Mouse (Mus musculus) embryonic facial prominence, embryonic 13.5 days (tissue): ENCODE results near the gene Adra1b. TPM values are rescaled to one million over a fixed set of nuclear protein-coding genes. Genes with fewer than 3 reads are reported as not detected.

Source experiments
- ATAC-seq: fragments of 200-750 bp; cut with Nextera tagmentation; 2 replicates; pipeline ENCODE4 v1.8.0; 2017; ENCODE audit warnings: low read depth; ENCODE audit not compliant: insufficient number of reproducible peaks, insufficient read depth, low FRiP score, low TSS enrichment
- H3K27ac ChIP-seq: fragments of 300-500 bp; sonication (generic); 2 replicates; pipeline ENCODE4 v1.5.1; 2015; ENCODE audit warnings: moderate library complexity, mild to moderate bottlenecking, inconsistent platforms
- H3K27me3 ChIP-seq: fragments of 300-500 bp; sonication (generic); 2 replicates; pipeline ENCODE4 v1.6.1; 2015; ENCODE audit warnings: mild to moderate bottlenecking, inconsistent platforms
- H3K36me3 ChIP-seq: fragments of 300-500 bp; sonication (generic); 2 replicates; pipeline ENCODE4 v1.6.1; 2015; ENCODE audit warnings: mild to moderate bottlenecking, inconsistent platforms
- H3K4me1 ChIP-seq: fragments of 300-500 bp; sonication (generic); 2 replicates; pipeline ENCODE4 v1.6.1; 2015; ENCODE audit warnings: inconsistent platforms
- H3K4me2 ChIP-seq: fragments of 300-500 bp; sonication (generic); 2 replicates; pipeline ENCODE4 v1.6.1; 2015; ENCODE audit warnings: moderate library complexity, mild to moderate bottlenecking, inconsistent platforms
- H3K4me3 ChIP-seq: fragments of 300-500 bp; sonication (generic); 2 replicates; pipeline ENCODE4 v1.5.1; 2015; ENCODE audit warnings: mild to moderate bottlenecking, inconsistent platforms
- H3K9ac ChIP-seq: fragments of 300-500 bp; sonication (generic); 2 replicates; pipeline ENCODE4 v1.6.1; 2015; ENCODE audit warnings: mild to moderate bottlenecking, inconsistent platforms
- H3K9me3 ChIP-seq: fragments of 300-500 bp; sonication (generic); 2 replicates; pipeline ENCODE4 v1.6.1; 2016; ENCODE audit warnings: inconsistent platforms
- WGBS: fragments of 180-500 bp; shearing (Covaris S2); methylation state at CpG from one replicate; pipeline ENCODE4 v1.1.7; 2015; ENCODE audit warnings: mixed read lengths; 5-methylcytosine and 5-hydroxymethylcytosine counted together
- polyA plus RNA-seq: library from polyadenylated mRNA; unstranded; fragments of >200 nt; fragmentation: Nextera tagmentation; extraction: Ambion mirVana; gene quantifications from 2 replicates; pipeline ENCODE4 v1.2.1, GENCODE M21; 2015

Gene Adra1b
- polyA plus RNA-seq, 1 experiment from 2014 or later, result 1.3 TPM

DNA sequence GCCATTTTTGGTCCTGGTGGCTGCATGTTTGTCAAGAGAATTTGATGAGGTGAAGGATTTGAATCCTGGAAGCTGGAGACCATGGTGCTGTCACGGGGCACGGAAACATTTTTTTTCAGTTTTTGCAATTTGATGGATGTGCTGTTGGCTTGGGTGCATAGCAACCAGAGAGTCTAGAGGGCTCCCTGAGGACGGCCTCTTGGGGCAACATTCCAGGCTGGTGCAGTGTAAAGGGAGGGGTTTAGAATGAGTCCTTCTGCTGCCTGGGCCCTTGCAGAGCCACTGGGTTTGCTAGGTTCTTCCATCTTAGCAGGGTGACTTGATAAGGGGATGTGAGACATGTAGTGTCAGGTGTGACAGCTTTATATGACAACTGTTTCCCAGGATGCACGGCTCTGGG lies 8.5 kb downstream of the Adra1b start:
- no peaks in the 10 kb centered on the region for H3K36me3 ChIP-seq
- no peaks in the 10 kb centered on the region for H3K9me3 ChIP-seq
- ATAC-seq, result no peak
- WGBS, result 84% methylated on average over 4 of the region's 4 CpGs
- no peak overlapping the region for H3K27ac ChIP-seq
- no peak overlapping the region for H3K4me2 ChIP-seq
- no peaks in the 10 kb centered on the region for H3K27me3 ChIP-seq
- H3K4me1 ChIP-seq, result no peaks in the 10 kb centered on the region
- H3K9ac ChIP-seq, result no peak overlapping the region
- no peak overlapping the region for H3K4me3 ChIP-seq

DNA sequence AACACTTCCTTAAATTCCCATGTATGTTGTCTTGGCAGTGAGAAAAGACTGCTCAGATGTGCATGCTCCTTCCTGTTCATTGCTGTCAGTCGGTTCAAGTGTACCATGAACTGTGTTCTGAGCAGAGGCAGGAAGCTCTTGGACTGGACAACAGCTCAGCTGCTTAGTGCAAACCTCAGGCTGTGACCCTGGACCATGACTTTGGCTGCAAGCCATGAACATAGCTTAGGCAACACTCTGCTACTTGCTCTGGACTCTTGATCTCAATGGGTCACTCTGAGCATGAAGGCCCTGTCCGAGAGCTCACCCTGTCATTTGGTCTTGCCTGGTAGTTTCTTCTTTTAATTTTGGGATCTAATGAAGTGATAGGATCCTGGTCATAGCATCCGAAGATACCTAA lies 9.6 kb downstream of the Adra1b start:
- H3K4me1 ChIP-seq, result no peaks in the 10 kb centered on the region

DNA sequence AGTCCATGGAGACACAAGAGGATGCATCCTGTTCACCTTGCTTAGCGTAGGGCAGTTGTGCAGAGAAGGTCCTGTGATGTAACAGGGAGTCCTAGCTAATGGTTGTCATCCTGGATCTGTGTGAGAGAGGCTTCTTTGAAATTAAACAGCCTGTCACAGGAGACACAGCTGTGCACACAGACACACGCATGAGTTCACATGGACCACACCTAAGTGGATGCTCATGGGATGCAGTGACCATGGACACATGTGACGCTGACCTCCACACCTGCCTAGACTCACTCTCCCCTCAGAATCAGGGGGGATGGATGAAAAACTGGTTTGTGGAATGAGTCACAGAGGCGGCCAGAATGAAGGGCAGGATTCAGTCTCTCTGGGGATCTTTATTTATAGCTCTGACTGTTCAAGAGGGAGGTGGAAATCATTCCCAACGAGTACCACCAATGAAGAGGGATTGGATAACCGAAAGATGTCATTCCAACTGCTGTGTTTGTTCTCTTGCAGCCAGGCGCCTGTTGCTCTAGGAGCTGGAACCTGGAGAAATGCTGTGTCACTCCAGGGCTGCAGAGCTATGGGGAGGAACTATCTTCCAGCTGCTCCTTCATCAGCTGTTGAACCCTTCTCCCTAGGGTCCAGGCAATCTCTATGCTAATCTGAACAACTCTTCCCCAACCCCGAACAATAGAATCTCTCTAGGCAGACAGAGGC lies 11.6 kb downstream of the Adra1b start:
- Histone ChIP-seq H3K36me3 (no peaks in the 10 kb centered on the region), H3K27ac (no peak overlapping the region), H3K9ac (no peak overlapping the region), H3K4me2 (no peak overlapping the region), H3K9me3 (no peaks in the 10 kb centered on the region), H3K27me3 (no peaks in the 10 kb centered on the region), H3K4me3 (no peak overlapping the region), H3K4me1 (no peaks in the 10 kb centered on the region)
- ATAC-seq, result no peak
- WGBS, result 62% methylated on average over 8 of the region's 8 CpGs

More for the DNA sequence above, 9.6 kb downstream of the Adra1b start:
- H3K4me2 ChIP-seq, result no peak overlapping the region
- H3K27ac ChIP-seq, result no peak overlapping the region
- no peaks in the 10 kb centered on the region for H3K36me3 ChIP-seq
- H3K27me3 ChIP-seq, result no peaks in the 10 kb centered on the region
- ATAC-seq, result no peak
- H3K9ac ChIP-seq, result no peak overlapping the region
- H3K9me3 ChIP-seq, result no peaks in the 10 kb centered on the region
- no peak overlapping the region for H3K4me3 ChIP-seq
- WGBS, result 82% methylated on average over 3 of the region's 3 CpGs

DNA sequence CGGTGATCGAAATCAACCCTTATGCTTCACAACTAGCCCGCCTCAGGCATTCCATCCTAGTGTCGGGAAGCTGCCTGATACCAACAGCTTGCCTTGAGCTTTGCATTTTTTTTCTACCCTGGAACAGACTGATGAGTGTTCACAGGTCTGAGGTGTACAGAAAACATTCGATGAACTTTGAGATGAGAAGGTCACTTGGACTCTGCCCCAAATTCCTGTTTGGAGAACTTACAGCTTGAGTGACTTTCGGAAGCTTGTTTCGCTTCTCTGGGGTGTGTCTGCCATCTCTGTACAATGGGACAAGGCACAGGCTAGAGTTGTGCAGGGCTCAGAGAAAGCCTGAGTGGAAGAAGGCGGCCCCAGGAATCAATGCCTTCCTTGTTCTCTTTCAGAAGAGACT lies 12.3 kb downstream of the Adra1b start:
- no peak overlapping the region for H3K4me3 ChIP-seq
- WGBS, result 75% methylated on average over 8 of the region's 8 CpGs
- no peak overlapping the region for H3K9ac ChIP-seq
- no peaks in the 10 kb centered on the region for H3K36me3 ChIP-seq
- no peak overlapping the region for H3K27ac ChIP-seq
- no peaks in the 10 kb centered on the region for H3K4me1 ChIP-seq
- H3K27me3 ChIP-seq, result no peaks in the 10 kb centered on the region
- H3K4me2 ChIP-seq, result no peak overlapping the region
- ATAC-seq, result no peak
- H3K9me3 ChIP-seq, result no peaks in the 10 kb centered on the region

DNA sequence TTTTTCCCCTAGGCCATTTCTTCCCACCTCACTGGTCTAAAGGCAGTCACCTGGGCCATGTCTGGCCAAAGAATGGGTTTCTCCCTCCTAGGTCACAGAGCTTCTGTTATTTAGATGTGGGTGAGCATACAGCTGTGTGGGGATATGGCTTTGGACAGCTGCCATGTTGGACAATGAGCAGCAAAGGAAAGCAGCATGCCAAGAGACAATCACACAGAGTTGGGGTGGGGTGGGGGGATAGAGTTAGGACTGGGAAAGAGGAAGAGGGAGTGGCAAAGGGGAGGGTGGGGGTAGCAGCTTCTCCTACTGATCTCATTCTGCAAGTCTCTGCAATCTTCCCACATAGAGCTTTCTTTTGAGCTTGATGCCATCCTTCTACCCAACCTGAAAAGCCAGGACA lies 13.4 kb downstream of the Adra1b start:
- Histone ChIP-seq H3K4me2 (no peak overlapping the region), H3K27me3 (no peaks in the 10 kb centered on the region), H3K27ac (no peak overlapping the region)

DNA sequence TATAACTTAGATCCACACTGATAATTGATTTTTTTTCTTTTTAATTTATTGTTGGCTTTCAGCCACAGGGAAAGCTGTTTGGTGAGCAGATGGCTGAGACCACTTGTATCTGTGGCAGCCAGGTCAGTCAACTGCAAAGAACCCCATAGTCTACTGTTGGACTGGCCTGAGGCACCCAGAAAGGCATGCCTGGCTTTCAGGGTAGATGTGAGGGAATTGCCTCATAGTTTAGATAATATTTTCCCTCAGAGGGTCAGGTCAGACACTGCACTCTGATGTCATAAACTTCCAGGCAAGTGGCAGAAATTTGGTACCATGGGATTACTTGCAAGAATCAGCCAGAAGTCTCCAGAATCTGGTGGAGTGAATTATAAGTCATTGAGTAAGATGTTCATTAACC lies 16.5 kb downstream of the Adra1b start:
- no peak for ATAC-seq
- H3K36me3 ChIP-seq, result no peaks in the 10 kb centered on the region
- no peaks in the 10 kb centered on the region for H3K9me3 ChIP-seq
- no peaks in the 10 kb centered on the region for H3K4me1 ChIP-seq
- no peak overlapping the region for H3K4me3 ChIP-seq
- H3K9ac ChIP-seq, result no peak overlapping the region
- H3K27ac ChIP-seq, result no peak overlapping the region
- H3K4me2 ChIP-seq, result no peak overlapping the region
- H3K27me3 ChIP-seq, result no peaks in the 10 kb centered on the region

More for the DNA sequence above, 13.4 kb downstream of the Adra1b start:
- H3K9me3 ChIP-seq, result no peaks in the 10 kb centered on the region
- H3K36me3 ChIP-seq, result no peaks in the 10 kb centered on the region
- H3K4me1 ChIP-seq, result no peaks in the 10 kb centered on the region
- no peak for ATAC-seq
- H3K9ac ChIP-seq, result no peak overlapping the region
- H3K4me3 ChIP-seq, result no peak overlapping the region

DNA sequence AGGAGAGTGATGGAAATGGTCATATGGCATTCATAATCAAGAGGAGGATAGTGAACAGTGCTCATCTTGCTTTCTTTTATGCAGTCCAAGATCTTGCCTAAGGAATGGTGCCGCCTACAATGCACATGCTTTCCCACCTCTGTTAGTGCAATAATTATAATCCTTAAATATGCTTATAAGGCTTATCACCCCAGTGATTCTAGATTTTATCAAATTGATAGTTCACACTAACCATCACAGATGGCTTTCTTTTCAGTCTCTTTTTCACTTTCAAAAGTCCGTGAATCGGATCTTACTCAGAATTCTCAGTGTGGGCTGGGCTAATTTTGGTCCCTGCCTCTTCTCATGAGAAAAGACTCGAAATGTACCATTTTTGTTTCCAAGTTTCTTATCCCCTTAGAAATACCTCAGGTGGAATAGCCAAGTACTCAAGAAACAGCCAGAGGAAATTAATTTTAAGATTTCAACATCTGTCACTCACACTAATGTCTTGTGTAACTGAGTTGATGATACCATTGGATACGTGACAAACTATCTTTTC lies 17.3 kb downstream of the Adra1b start:
- no peak overlapping the region for H3K27ac ChIP-seq
- ATAC-seq, result no peak
- H3K27me3 ChIP-seq, result no peaks in the 10 kb centered on the region
- 88% methylated on average over 5 of the region's 5 CpGs for WGBS
- no peaks in the 10 kb centered on the region for H3K4me1 ChIP-seq
- H3K9me3 ChIP-seq, result no peaks in the 10 kb centered on the region
- H3K4me2 ChIP-seq, result no peak overlapping the region
- no peak overlapping the region for H3K9ac ChIP-seq
- no peak overlapping the region for H3K4me3 ChIP-seq
- no peaks in the 10 kb centered on the region for H3K36me3 ChIP-seq

DNA sequence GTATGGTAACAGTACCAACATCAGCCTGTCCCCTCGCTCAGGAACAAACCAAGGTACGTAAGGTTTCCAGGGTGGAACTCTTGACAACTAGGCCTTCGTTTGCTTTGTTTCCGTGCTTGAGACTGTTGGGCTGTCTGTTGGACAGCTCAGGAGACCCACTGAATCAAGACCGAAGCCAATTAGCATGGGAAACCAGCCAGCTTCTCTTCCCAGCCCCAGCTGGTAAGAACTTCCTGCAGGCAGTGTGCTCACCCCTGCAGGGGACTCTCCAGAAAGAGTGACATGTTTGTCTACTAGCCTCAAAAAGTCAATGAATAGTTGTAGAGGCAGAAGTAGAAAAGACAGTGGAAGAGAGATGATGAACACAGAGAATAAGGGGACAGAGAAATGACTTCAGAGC lies 23.8 kb downstream of the Adra1b start:
- no peak overlapping the region for H3K9ac ChIP-seq
- H3K4me3 ChIP-seq, result no peak overlapping the region
- ATAC-seq, result no peak
- no peaks in the 10 kb centered on the region for H3K9me3 ChIP-seq
- WGBS, result 79% methylated on average over 5 of the region's 5 CpGs
- no peaks in the 10 kb centered on the region for H3K4me1 ChIP-seq
- H3K4me2 ChIP-seq, result no peak overlapping the region
- no peaks in the 10 kb centered on the region for H3K36me3 ChIP-seq
- no peak overlapping the region for H3K27ac ChIP-seq
- no peaks in the 10 kb centered on the region for H3K27me3 ChIP-seq

DNA sequence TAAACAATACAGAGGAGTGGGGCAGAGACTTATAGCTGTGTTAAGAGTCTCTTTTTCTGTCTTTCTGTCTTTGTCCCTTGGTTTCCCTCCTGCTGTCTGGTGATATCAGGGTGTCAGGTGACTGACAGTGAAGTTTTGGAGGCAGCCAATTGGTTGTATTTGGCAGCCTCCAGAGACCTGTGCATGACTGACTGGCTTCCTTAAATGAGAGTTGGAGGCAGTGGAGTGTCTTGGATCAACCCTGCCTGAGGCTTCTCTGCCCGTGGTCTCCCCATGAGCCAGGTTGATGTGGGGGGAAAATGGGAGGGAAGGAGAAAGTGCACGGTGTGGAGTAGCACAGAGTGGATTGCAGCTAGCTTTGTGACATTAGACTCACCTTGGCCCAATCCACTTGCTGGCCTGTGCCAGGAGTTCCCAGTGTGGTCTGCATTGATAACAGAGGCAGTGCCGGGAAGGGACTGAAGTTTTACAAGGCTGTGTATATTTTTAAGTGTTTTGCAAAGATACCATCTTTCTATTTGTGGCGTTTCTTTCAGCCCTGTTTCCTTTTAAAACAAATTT lies 33.2 kb downstream of the Adra1b start:
- no peak overlapping the region for H3K4me3 ChIP-seq
- ATAC-seq, result no peak
- H3K27ac ChIP-seq, result no peak overlapping the region
- no peaks in the 10 kb centered on the region for H3K9me3 ChIP-seq
- no peak overlapping the region for H3K9ac ChIP-seq
- 57% methylated on average over 4 of the region's 4 CpGs for WGBS
- no peak overlapping the region for H3K4me2 ChIP-seq
- H3K36me3 ChIP-seq, result no peaks in the 10 kb centered on the region
- H3K27me3 ChIP-seq, result no peaks in the 10 kb centered on the region
- H3K4me1 ChIP-seq, result no peaks in the 10 kb centered on the region

DNA sequence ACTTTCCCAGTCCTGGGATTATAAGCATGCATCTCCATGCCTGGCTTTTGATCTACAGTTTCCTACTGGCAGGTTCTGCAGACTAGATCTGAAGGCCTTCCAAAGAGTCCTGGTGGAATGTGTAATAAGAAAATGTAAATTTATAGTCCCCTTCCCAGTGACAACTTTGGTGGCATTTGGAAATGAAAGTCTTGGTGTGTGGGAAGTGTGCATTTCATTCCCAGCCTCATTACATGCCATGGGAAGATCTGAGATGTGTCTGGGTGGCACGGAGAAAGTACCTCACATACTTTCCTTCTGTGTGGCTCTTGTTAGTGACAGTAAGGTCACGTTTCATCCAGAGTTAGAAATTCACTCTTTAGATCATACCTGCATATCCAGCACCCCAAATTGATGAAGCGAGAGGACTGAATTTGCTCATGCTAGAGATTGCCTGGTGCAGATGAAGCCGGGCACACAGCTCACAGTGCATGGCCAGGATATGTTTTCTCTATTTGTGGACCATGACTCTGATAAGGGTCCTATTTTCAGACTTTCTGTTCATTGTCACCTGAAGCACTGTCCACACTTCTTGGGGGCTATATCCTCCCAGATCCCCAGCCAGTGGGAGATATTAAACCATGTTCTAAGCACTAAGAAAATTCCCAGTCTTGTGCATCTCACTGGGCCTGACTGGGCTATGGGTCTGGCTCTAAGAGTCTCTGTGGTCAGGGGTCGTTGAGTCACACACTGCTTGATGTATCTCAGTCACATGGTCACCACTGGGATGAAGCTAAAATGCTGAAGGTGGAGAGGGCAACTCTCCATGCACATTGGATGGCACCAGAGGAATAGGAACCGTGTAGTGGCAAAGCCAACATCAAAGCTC lies 35.5 kb downstream of the Adra1b start:
- 79% methylated on average over 6 of the region's 6 CpGs for WGBS
- no peak overlapping the region for H3K27ac ChIP-seq
- no peaks in the 10 kb centered on the region for H3K4me1 ChIP-seq
- no peak overlapping the region for H3K4me3 ChIP-seq
- H3K9me3 ChIP-seq, result no peaks in the 10 kb centered on the region
- H3K4me2 ChIP-seq, result no peak overlapping the region
- no peak overlapping the region for H3K9ac ChIP-seq
- no peaks in the 10 kb centered on the region for H3K36me3 ChIP-seq
- no peaks in the 10 kb centered on the region for H3K27me3 ChIP-seq
- ATAC-seq, result no peak

DNA sequence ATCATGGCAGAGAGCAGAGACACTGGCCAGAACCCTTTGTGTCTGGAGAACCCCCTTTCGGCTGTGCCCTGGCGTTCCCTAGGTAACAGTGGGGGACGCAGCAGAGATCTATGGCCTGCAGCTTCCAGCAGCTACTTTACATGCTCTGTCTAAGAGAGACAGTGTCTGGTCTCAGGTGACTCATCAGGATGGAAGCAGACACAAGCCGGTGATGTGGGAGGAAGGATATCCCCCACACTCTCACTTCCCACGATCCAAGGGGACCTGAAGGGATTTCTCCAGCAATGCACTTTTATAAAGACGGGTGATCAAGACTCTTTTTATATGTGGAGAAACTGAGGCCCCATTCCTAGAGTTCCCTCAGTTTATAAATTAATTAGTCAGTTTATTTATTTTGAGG lies 48.0 kb downstream of the Adra1b start:
- H3K9ac ChIP-seq, result no peak overlapping the region
- 76% methylated on average over 6 of the region's 6 CpGs for WGBS
- no peaks in the 10 kb centered on the region for H3K4me1 ChIP-seq
- H3K27ac ChIP-seq, result no peak overlapping the region
- H3K27me3 ChIP-seq, result no peaks in the 10 kb centered on the region
- no peaks in the 10 kb centered on the region for H3K9me3 ChIP-seq
- H3K4me3 ChIP-seq, result no peak overlapping the region
- ATAC-seq, result no peak
- no peak overlapping the region for H3K4me2 ChIP-seq
- H3K36me3 ChIP-seq, result no peaks in the 10 kb centered on the region

DNA sequence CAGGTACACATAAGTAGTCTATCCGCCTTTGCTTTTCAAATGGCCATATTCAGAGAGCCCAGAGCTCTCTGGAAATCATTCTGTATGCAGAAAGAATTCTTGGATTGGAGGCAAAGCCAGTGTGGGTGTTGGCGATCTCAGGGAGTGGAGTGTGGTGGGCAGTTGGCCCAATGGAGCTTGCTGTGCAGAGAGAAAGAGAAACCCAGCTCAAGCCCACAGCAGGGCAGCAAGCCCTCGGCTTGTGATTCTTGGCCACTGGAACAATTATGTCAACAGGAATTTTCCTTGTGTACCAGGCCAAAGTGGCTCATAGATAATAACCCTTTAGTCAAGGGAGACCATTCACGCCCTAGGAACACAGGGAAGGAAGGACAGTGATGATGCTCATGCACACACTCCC lies 53.0 kb downstream of the Adra1b start:
- Histone ChIP-seq H3K27ac (no peak overlapping the region), H3K27me3 (no peaks in the 10 kb centered on the region), H3K4me1 (no peaks in the 10 kb centered on the region), H3K36me3 (no peaks in the 10 kb centered on the region), H3K4me2 (no peak overlapping the region), H3K4me3 (no peak overlapping the region), H3K9me3 (no peaks in the 10 kb centered on the region), H3K9ac (no peak overlapping the region)
- no peak for ATAC-seq
- WGBS, result 86% methylated on average over 4 of the region's 4 CpGs
